Mouse (Mus musculus): ENCODE data around the gene Vcam1. TPM values are rescaled to one million over a fixed set of nuclear protein-coding genes. Genes with fewer than 3 reads are reported as not detected.

Gene Vcam1
- polyA plus RNA-seq, 1 experiment from 2014 or later: 37.2 TPM

DNA sequence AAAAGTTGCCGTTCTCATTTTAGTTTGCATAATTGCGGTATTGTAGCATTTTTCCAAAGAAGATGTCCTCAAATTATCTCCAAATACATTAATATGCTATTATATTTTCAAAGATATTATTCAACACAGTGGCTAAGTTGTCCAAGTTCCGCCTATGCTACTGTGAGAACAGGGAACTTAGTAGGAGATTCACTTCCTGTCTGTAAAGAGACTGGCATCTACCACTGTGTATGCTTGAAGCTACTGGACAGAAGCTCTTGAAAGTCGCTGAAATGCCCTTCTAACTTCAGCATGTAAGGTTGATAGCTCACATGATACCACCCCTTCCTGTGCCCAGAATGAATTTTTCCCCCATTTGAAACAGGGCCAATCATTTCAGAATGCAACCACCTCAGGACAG is 6.8 kb downstream of the Vcam1 start:
- peaks cover 7% of the 10 kb centered on the region for H3K36me3 ChIP-seq (replicated peaks)
- no peak overlapping the region for H3K4me2 ChIP-seq
- peaks cover 6% of the 10 kb centered on the region; the same call in 1 of the 2 replicates for H3K27me3 ChIP-seq
- no peak for ATAC-seq (ENCODE audit: low FRiP score)
- H3K27ac ChIP-seq: no peak overlapping the region
- H3K9me3 ChIP-seq: no peaks in the 10 kb centered on the region
- whole genome bisulfite sequencing: 90% methylated on average over 4 of the region's 4 CpGs
- H3K9ac ChIP-seq: no peak overlapping the region
- H3K4me3 ChIP-seq (replicated peaks): no peak overlapping the region
- peaks cover 16% of the 10 kb centered on the region for H3K4me1 ChIP-seq

- ATAC-seq (ENCODE audit: low FRiP score): no peak
- no peak overlapping the region for H3K27ac ChIP-seq
- peaks cover 6% of the 10 kb centered on the region; the same call in 1 of the 2 replicates for H3K27me3 ChIP-seq
- no peaks in the 10 kb centered on the region for H3K9me3 ChIP-seq
- no peak overlapping the region for H3K4me2 ChIP-seq
- 86% methylated on average over 3 of the region's 3 CpGs for WGBS
- no peak overlapping the region for H3K4me3 ChIP-seq (replicated peaks)
- no peak overlapping the region for H3K9ac ChIP-seq
- peaks cover 3% of the 10 kb centered on the region for H3K4me1 ChIP-seq
- H3K36me3 ChIP-seq (replicated peaks): peaks cover 7% of the 10 kb centered on the region
Observed at GRCm38 (mm10) chr3:116121026-116121425, 8.5 kb downstream of the Vcam1 start.

GRCm38 (mm10) chr3:116120391-116120790 is 9.1 kb downstream of the Vcam1 start:
- no peak overlapping the region for H3K9ac ChIP-seq
- no peak for ATAC-seq (ENCODE audit: low FRiP score)
- H3K9me3 ChIP-seq: no peaks in the 10 kb centered on the region

DNA sequence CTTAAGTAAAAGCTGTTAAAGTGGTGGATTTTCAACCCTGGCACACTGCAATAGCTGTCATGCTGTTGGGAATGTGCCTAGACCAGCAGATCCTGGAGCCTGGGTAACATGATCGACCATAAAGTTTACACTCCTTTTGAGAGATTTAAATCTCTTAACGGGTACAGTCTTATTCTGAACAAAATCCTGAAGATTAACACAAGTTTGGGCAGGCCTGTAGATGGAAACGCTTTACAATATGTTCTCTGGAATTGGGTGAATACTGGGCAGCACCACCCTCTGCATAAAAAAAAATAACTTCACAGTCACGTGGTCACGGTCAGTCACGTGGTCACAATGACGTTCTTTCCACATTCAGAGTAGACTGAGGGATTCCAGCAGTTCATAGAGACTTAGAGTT is 10.3 kb downstream of the Vcam1 start:
- WGBS: 80% methylated on average over 7 of the region's 7 CpGs
- H3K4me3 ChIP-seq (replicated peaks): no peak overlapping the region
- H3K9me3 ChIP-seq: no peaks in the 10 kb centered on the region
- H3K27me3 ChIP-seq: peaks cover 3% of the 10 kb centered on the region; the same call in 1 of the 2 replicates
- peaks cover 10% of the 10 kb centered on the region for H3K4me1 ChIP-seq
- H3K9ac ChIP-seq: no peak overlapping the region
- no peak overlapping the region for H3K4me2 ChIP-seq
- no peak for ATAC-seq (ENCODE audit: low FRiP score)
- no peak overlapping the region for H3K27ac ChIP-seq
- peaks cover 3% of the 10 kb centered on the region for H3K36me3 ChIP-seq (replicated peaks)

More at GRCm38 (mm10) chr3:116120391-116120790, 9.1 kb downstream of the Vcam1 start:
- Histone ChIP-seq H3K27ac (no peak overlapping the region), H3K4me2 (no peak overlapping the region), H3K36me3 (replicated peaks) (peaks cover 7% of the 10 kb centered on the region), H3K27me3 (peaks cover 6% of the 10 kb centered on the region; the same call in 1 of the 2 replicates), H3K4me1 (no peaks in the 10 kb centered on the region), H3K4me3 (replicated peaks) (no peak overlapping the region)
- WGBS: 87% methylated on average over 6 of the region's 6 CpGs

GRCm38 (mm10) chr3:116117046-116117445 is 12.4 kb downstream of the Vcam1 start:
- no peak for ATAC-seq (ENCODE audit: low FRiP score)
- H3K9ac ChIP-seq: no peak overlapping the region
- no peak overlapping the region for H3K27ac ChIP-seq
- no peaks in the 10 kb centered on the region for H3K9me3 ChIP-seq
- H3K4me3 ChIP-seq (replicated peaks): no peak overlapping the region
- WGBS: 90% methylated on average over 4 of the region's 4 CpGs
- H3K36me3 ChIP-seq (replicated peaks): no peaks in the 10 kb centered on the region
- no peak overlapping the region for H3K4me2 ChIP-seq
- H3K27me3 ChIP-seq: no peaks in the 10 kb centered on the region
- H3K4me1 ChIP-seq: peaks cover 22% of the 10 kb centered on the region

DNA sequence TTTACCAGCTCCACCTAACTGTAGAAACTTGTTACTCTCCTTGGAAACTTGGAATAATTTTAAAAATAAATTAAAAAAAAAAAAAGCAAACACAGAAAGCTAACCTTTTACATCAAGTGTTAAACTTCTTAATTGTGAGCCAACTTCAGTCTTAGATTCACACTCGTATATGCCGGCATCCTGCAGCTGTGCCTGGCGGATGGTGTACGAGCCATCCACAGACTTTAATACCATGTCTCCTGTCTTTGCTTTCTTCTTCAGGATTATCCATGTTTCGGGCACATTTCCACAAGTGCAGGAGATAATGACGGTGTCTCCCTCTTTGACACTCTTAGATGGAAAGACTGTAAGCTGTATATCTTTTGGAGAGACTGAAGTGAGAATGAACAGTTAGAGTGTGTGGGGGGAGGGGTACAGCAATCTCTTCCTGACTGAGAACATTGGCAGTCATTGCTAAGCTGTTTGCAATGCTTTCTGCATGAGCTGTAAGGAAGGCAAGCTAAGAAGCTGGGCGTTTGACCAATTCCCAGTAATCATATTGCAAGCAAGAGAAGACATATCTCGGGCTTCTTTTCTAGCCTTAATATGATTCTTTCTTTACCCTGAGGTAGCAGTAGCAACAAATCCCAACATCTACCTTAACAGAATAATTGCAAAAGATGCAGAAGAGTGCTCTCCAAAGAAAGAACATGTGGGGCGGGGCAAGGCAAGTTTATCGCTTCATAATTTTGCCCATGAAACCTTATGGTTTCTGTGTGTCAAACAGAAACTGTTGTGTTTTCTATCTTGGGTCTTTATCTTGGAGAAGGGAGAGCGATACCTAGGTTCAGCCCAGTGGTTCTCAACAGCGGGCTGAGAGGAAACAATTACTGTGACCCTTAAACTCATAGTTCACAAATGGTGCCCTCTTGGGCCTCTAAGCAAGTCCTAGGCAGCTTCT is 15.0 kb downstream of the Vcam1 start:
- Histone ChIP-seq H3K4me3 (replicated peaks) (no peak overlapping the region), H3K4me1 (peaks cover 22% of the 10 kb centered on the region), H3K9ac (no peak overlapping the region), H3K9me3 (no peaks in the 10 kb centered on the region), H3K27me3 (no peaks in the 10 kb centered on the region), H3K27ac (peak overlapping the region; percentile 81), H3K4me2 (peak overlapping the region; percentile 36), H3K36me3 (replicated peaks) (no peaks in the 10 kb centered on the region)
- ATAC-seq (ENCODE audit: low FRiP score): peak; percentile 48; the same call in 1 of the 2 replicates
- 46% methylated on average over 12 of the region's 12 CpGs for WGBS

GRCm38 (mm10) chr3:116113443-116114241 is 15.8 kb downstream of the Vcam1 start:
- WGBS: 7% methylated on average over 7 of the region's 7 CpGs
- peak; percentile 76 for ATAC-seq (ENCODE audit: low FRiP score)
- Histone ChIP-seq H3K9ac (0 out of 2 replicates have a peak overlapping the region, but pooled peaks have one; percentile 4), H3K9me3 (no peaks in the 10 kb centered on the region), H3K36me3 (replicated peaks) (no peaks in the 10 kb centered on the region), H3K27me3 (no peaks in the 10 kb centered on the region), H3K4me3 (replicated peaks) (no peak overlapping the region), H3K27ac (peak overlapping the region; percentile 81), H3K4me1 (peaks cover 22% of the 10 kb centered on the region), H3K4me2 (peak overlapping the region; percentile 36)

GRCm38 (mm10) chr3:116112816-116113405 is 16.6 kb downstream of the Vcam1 start:
- WGBS: 57% methylated on average over 5 of the region's 5 CpGs
- 0 out of 2 replicates have a peak, but pooled peaks have one; percentile 24 for ATAC-seq (ENCODE audit: low FRiP score)
- H3K27me3 ChIP-seq: no peaks in the 10 kb centered on the region

DNA sequence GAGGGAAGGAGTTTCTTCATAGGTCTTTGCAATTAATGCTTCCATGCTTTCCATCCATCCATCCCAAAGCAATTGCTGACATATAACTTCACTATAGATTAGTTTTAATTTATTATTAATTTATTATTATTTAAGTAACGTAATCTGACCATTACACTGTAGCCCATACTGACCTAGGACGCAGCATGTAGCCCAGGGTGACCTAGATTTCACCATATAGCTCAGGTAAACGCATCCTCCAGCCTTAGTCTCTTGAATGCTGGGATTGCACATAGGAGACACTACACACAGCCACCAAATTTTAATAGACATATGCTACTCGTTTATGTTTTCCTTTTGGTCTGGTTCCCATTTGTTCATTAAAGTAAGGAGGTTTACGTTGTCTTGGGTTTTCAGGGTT is 23.8 kb downstream of the Vcam1 start:
- ATAC-seq (ENCODE audit: low FRiP score): 0 out of 2 replicates have a peak, but pooled peaks have one; percentile 7
- Histone ChIP-seq H3K4me3 (replicated peaks) (peak overlapping the region; percentile 29; the same call in 1 of the 2 replicates), H3K9me3 (no peaks in the 10 kb centered on the region), H3K27ac (no peak overlapping the region), H3K36me3 (replicated peaks) (no peaks in the 10 kb centered on the region), H3K9ac (no peak overlapping the region), H3K27me3 (no peaks in the 10 kb centered on the region), H3K4me1 (peaks cover 9% of the 10 kb centered on the region; the same call in 1 of the 2 replicates), H3K4me2 (peak overlapping the region; percentile 50)
- 84% methylated on average over 5 of the region's 5 CpGs for WGBS

More at GRCm38 (mm10) chr3:116112816-116113405, 16.6 kb downstream of the Vcam1 start:
- Histone ChIP-seq H3K4me3 (replicated peaks) (no peak overlapping the region), H3K9ac (no peak overlapping the region), H3K4me1 (peaks cover 22% of the 10 kb centered on the region), H3K27ac (0 out of 2 replicates have a peak overlapping the region, but pooled peaks have one; percentile 42), H3K9me3 (no peaks in the 10 kb centered on the region), H3K36me3 (replicated peaks) (no peaks in the 10 kb centered on the region), H3K4me2 (no peak overlapping the region)

DNA sequence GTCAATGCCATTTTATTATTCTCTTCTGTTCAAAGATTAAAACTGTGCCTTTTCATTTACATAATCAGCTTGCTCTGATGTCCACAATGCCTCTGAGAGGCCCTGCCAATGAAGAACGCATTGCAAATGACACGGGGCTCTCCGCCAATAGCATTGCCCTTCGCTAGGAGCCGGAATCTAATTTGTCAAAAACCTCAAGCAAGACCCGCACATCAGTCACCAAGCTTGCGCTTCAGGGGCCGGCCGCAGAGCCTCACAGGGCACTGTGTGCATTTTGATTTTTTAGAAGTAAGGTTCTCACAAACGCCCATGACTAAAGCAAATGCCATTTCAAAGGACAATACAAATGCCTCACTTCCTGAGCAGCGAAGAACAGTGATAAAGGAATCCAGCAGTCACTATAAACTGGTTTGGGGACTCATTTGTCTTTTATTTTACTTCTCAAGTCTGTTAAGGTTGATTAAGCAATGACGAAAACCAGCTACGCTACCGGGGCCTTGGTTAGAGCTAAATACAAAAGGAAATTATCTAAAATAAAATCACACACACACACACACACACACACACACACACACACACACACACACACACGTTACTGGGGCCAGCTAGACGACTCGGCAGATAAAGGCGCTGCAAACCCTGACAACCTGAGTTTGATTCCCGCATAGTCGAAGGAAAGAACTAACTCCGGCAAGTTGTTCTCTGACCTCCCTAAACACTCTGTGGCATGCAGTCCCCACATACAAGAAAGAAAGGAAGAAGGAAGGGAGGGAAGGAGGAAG is 24.4 kb downstream of the Vcam1 start:
- H3K27me3 ChIP-seq: no peaks in the 10 kb centered on the region
- no peaks in the 10 kb centered on the region for H3K36me3 ChIP-seq (replicated peaks)
- H3K9me3 ChIP-seq: no peaks in the 10 kb centered on the region
- H3K4me3 ChIP-seq (replicated peaks): peak overlapping the region; percentile 29
- peaks cover 9% of the 10 kb centered on the region; the same call in 1 of the 2 replicates for H3K4me1 ChIP-seq
- no peak overlapping the region for H3K9ac ChIP-seq
- 8% methylated on average over 21 of the region's 21 CpGs for WGBS
- H3K27ac ChIP-seq: 0 out of 2 replicates have a peak overlapping the region, but pooled peaks have one; percentile 14
- H3K4me2 ChIP-seq: peak overlapping the region; percentile 50
- peak; percentile 90 for ATAC-seq (ENCODE audit: low FRiP score)

DNA sequence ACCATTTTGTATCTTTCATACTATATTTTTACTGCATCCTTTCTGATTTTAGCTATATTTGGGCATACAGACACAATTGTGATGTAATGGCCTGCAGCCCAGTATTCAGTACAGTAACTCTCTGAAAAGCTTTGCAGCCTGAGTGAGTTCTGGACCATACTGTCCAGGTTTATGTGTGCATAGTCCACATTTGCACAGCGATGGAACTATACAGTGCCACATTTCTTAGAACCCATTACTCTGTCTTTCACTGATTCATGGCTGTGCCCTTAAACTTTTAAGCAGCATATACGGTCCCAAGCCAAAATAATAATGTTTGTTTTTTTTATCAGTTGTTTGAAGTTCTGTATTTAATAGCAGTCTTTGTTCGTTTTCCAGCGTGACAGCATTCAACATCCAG is 25.2 kb downstream of the Vcam1 start:
- WGBS: 31% methylated on average over 4 of the region's 4 CpGs
- Histone ChIP-seq H3K27ac (no peak overlapping the region), H3K4me2 (peak overlapping the region; percentile 50; the same call in 1 of the 2 replicates)

More for the DNA sequence above, 25.2 kb downstream of the Vcam1 start:
- Histone ChIP-seq H3K9me3 (no peaks in the 10 kb centered on the region), H3K9ac (no peak overlapping the region), H3K4me3 (replicated peaks) (no peak overlapping the region), H3K4me1 (peaks cover 9% of the 10 kb centered on the region; the same call in 1 of the 2 replicates), H3K27me3 (no peaks in the 10 kb centered on the region), H3K36me3 (replicated peaks) (no peaks in the 10 kb centered on the region)
- peak; percentile 45; the same call in 1 of the 2 replicates for ATAC-seq (ENCODE audit: low FRiP score)
